Mouse (Mus musculus) MEL (cell line): ENCODE measurements around the gene Fbxw7. TPM values are rescaled to one million over a fixed set of nuclear protein-coding genes. Genes with fewer than 3 reads are reported as not detected.

Experiments
- DNase-seq: peaks from one replicate; pipeline ENCODE4 v3.0.0; 2011; ENCODE audit warnings: low read depth, low spot score
- H3K27ac ChIP-seq: 2 replicates; pipeline ENCODE4 v1.5.1; 2012; ENCODE audit warnings: low read depth, mild to moderate bottlenecking, control low read depth, low read length, moderate library complexity; ENCODE audit not compliant: control insufficient read depth
- H3K27me3 ChIP-seq, 2 experiments: fragments of 150-350 bp in 1 of 2; sonication (generic) in 1 of 2; 2 replicates each; pipeline ENCODE4 v1.6.1; 2012; ENCODE audit warnings: low read length in 2 of 2, mild to moderate bottlenecking in 2 of 2, improper control_type of control experiment in 1 of 2, moderate library complexity in 1 of 2; ENCODE audit not compliant: insufficient read depth in 2 of 2, control insufficient read depth in 1 of 2
- H3K36me3 ChIP-seq, 2 experiments: 2 replicates each; pipeline ENCODE4 v1.6.1; 2012 to 2014; ENCODE audit warnings: low read length in 2 of 2, improper control_type of control experiment in 1 of 2, inconsistent platforms in 1 of 2, mild to moderate bottlenecking in 1 of 2; ENCODE audit not compliant: insufficient read depth in 2 of 2, control insufficient read depth in 1 of 2
- H3K4me1 ChIP-seq, 2 experiments: fragments of 150-350 bp in 1 of 2; sonication (generic) in 1 of 2; 2 replicates each; pipeline ENCODE4 v1.6.1; 2012; ENCODE audit warnings: low read length in 2 of 2, improper control_type of control experiment in 1 of 2, mild to moderate bottlenecking in 1 of 2; ENCODE audit not compliant: insufficient read depth in 2 of 2, control insufficient read depth in 1 of 2
- H3K4me3 ChIP-seq, 2 experiments: fragments of 150-350 bp in 1 of 2; sonication (generic) in 1 of 2; 2 replicates each; pipeline ENCODE4 v1.5.1; 2012; ENCODE audit warnings: low read depth in 2 of 2, low read length in 2 of 2, mild to moderate bottlenecking in 2 of 2, moderate library complexity in 2 of 2, control low read depth in 1 of 2, improper control_type of control experiment in 1 of 2; ENCODE audit not compliant: control insufficient read depth in 1 of 2, insufficient read depth in 1 of 2
- H3K79me2 ChIP-seq: 2 replicates; pipeline ENCODE4 v1.6.1; 2012; ENCODE audit warnings: mild to moderate bottlenecking, low read length, moderate library complexity; ENCODE audit not compliant: control insufficient read depth, poor library complexity, insufficient read depth
- H3K9ac ChIP-seq: 2 replicates; pipeline ENCODE4 v1.6.1; 2012; ENCODE audit warnings: low read depth, mild to moderate bottlenecking, control low read depth, low read length, moderate library complexity; ENCODE audit not compliant: control insufficient read depth, poor library complexity, severe bottlenecking
- H3K9me3 ChIP-seq: fragments of 150-350 bp; sonication (generic); replicated peaks from 2 replicates; pipeline ENCODE4 v1.6.1; 2012; ENCODE audit warnings: mild to moderate bottlenecking, low read length, improper control_type of control experiment, moderate library complexity; ENCODE audit not compliant: insufficient read depth
- CHD2 ChIP-seq: IDR thresholded peaks from 2 replicates; pipeline ENCODE4 v1.6.1; 2011; ENCODE audit warnings: low read length, improper control_type of control experiment
- CTCF ChIP-seq, 3 experiments: IDR thresholded peaks in 2 of 3; conservative IDR thresholded peaks in 1 of 3; 2 replicates each; pipeline ENCODE4 v1.5.1; 2011 to 2012; ENCODE audit warnings: low read length in 3 of 3, low read depth in 2 of 3, mild to moderate bottlenecking in 2 of 3, improper control_type of control experiment in 1 of 3, inconsistent platforms in 1 of 3, mixed read lengths in 1 of 3, moderate library complexity in 1 of 3; ENCODE audit not compliant: control insufficient read depth in 1 of 3, insufficient read depth in 1 of 3, poor library complexity in 1 of 3, severe bottlenecking in 1 of 3
- E2F4 ChIP-seq: IDR thresholded peaks from 2 replicates; pipeline ENCODE4 v1.6.1; 2011; ENCODE audit warnings: low read depth, low read length, improper control_type of control experiment, borderline replicate concordance
- ETS1 ChIP-seq: IDR thresholded peaks from 2 replicates; pipeline ENCODE4 v1.6.1; 2012; ENCODE audit warnings: low read depth, mild to moderate bottlenecking, inconsistent platforms, low read length, improper control_type of control experiment, moderate library complexity
- GABPA ChIP-seq: IDR thresholded peaks from 2 replicates; pipeline ENCODE4 v1.6.1; 2012; ENCODE audit warnings: low read depth, mild to moderate bottlenecking, inconsistent platforms, low read length, improper control_type of control experiment, moderate library complexity
- GATA1 ChIP-seq: IDR thresholded peaks from 2 replicates; pipeline ENCODE4 v1.6.1; 2011; ENCODE audit warnings: low read depth, low read length, improper control_type of control experiment
- HCFC1 ChIP-seq: IDR thresholded peaks from 2 replicates; pipeline ENCODE4 v1.6.1; 2012; ENCODE audit warnings: low read depth, mild to moderate bottlenecking, inconsistent platforms, low read length, improper control_type of control experiment, moderate library complexity
- MAX ChIP-seq: IDR thresholded peaks from 2 replicates; pipeline ENCODE4 v1.6.1; 2011; ENCODE audit warnings: low read length, improper control_type of control experiment
- MEF2A ChIP-seq: IDR thresholded peaks from 2 replicates; pipeline ENCODE4 v1.6.1; 2014; ENCODE audit warnings: low read depth, mild to moderate bottlenecking, inconsistent platforms, low read length, improper control_type of control experiment; ENCODE audit not compliant: poor library complexity, insufficient replicate concordance, severe bottlenecking; ENCODE audit errors: extremely low read depth
- MXI1 ChIP-seq: IDR thresholded peaks from 2 replicates; pipeline ENCODE4 v1.6.1; 2011; ENCODE audit warnings: mild to moderate bottlenecking, low read depth, low read length, improper control_type of control experiment
- MYB ChIP-seq: IDR thresholded peaks from 2 replicates; pipeline ENCODE4 v1.6.1; 2011; ENCODE audit warnings: mild to moderate bottlenecking, low read depth, low read length, improper control_type of control experiment
- NELFE ChIP-seq: IDR thresholded peaks from 2 replicates; pipeline ENCODE4 v1.6.1; 2011; ENCODE audit warnings: low read depth, low read length, improper control_type of control experiment
- NRF1 ChIP-seq: IDR thresholded peaks from 2 replicates; pipeline ENCODE4 v1.6.1; 2014; ENCODE audit warnings: low read depth, mild to moderate bottlenecking, inconsistent platforms, low read length, improper control_type of control experiment, moderate library complexity; ENCODE audit not compliant: poor library complexity, insufficient read depth, severe bottlenecking
- POLR2A ChIP-seq, 2 experiments: IDR thresholded peaks; 2 replicates each; pipeline ENCODE4 v1.6.1; 2011 to 2012; ENCODE audit warnings: low read length in 2 of 2, mild to moderate bottlenecking in 2 of 2, control low read depth in 1 of 2, improper control_type of control experiment in 1 of 2, low read depth in 1 of 2, moderate library complexity in 1 of 2; ENCODE audit not compliant: control insufficient read depth in 1 of 2, insufficient read depth in 1 of 2, poor library complexity in 1 of 2
- RAD21 ChIP-seq: IDR thresholded peaks from 2 replicates; pipeline ENCODE4 v1.6.1; 2011; ENCODE audit warnings: mild to moderate bottlenecking, low read depth, low read length, improper control_type of control experiment
- SIN3A ChIP-seq: IDR thresholded peaks from 2 replicates; pipeline ENCODE4 v1.6.1; 2012; ENCODE audit warnings: low read length, improper control_type of control experiment, inconsistent platforms
- SMC3 ChIP-seq: IDR thresholded peaks from 2 replicates; pipeline ENCODE4 v1.6.1; 2011; ENCODE audit warnings: low read depth, low read length, improper control_type of control experiment
- TAL1 ChIP-seq: IDR thresholded peaks from 2 replicates; pipeline ENCODE4 v1.6.1; 2012; ENCODE audit warnings: mild to moderate bottlenecking, inconsistent platforms, low read length, moderate library complexity, mixed read lengths
- TBP ChIP-seq: IDR thresholded peaks from 2 replicates; pipeline ENCODE4 v1.8.0; 2011; ENCODE audit warnings: low read depth, low read length, improper control_type of control experiment
- USF1 ChIP-seq: IDR thresholded peaks from 2 replicates; pipeline ENCODE4 v1.6.1; 2014; ENCODE audit warnings: low read depth, mild to moderate bottlenecking, inconsistent platforms, low read length, improper control_type of control experiment, moderate library complexity
- ZC3H11A ChIP-seq: IDR thresholded peaks from 2 replicates; pipeline ENCODE4 v1.6.1; 2012; ENCODE audit warnings: low read depth, mild to moderate bottlenecking, inconsistent platforms, low read length, improper control_type of control experiment
- ZKSCAN1 ChIP-seq: IDR thresholded peaks from 2 replicates; pipeline ENCODE4 v1.6.1; 2012; ENCODE audit warnings: low read depth, mild to moderate bottlenecking, inconsistent platforms, low read length, improper control_type of control experiment, moderate library complexity
- ZNF384 ChIP-seq: IDR thresholded peaks from 2 replicates; pipeline ENCODE4 v1.6.1; 2012; ENCODE audit warnings: low read depth, mild to moderate bottlenecking, inconsistent platforms, low read length, improper control_type of control experiment
- polyA plus RNA-seq, 2 experiments: library from polyadenylated mRNA; stranded (reverse) in 1 of 2; unstranded in 1 of 2; fragments of >175 nt in 1 of 2; fragments of >200 nt in 1 of 2; gene quantifications; 2 replicates each; pipeline versions ENCODE4 v1.2.1 to v1.2.4; 2012; ENCODE audit warnings: low replicate concordance in 2 of 2, low read depth in 1 of 2; ENCODE audit not compliant: insufficient read length in 2 of 2, insufficient read depth in 1 of 2, missing spikeins in 1 of 2
- total RNA-seq: library from RNA; depleted of rRNA; stranded (reverse); fragments of 300-350 nt; gene quantifications from 2 replicates; pipeline ENCODE4 v1.2.3, GENCODE M21; 2012

Fbxw7 gene
- total and polyA plus RNA-seq, 3 experiments, result 11.8 to 14.5 TPM; not detected in 1

DNA sequence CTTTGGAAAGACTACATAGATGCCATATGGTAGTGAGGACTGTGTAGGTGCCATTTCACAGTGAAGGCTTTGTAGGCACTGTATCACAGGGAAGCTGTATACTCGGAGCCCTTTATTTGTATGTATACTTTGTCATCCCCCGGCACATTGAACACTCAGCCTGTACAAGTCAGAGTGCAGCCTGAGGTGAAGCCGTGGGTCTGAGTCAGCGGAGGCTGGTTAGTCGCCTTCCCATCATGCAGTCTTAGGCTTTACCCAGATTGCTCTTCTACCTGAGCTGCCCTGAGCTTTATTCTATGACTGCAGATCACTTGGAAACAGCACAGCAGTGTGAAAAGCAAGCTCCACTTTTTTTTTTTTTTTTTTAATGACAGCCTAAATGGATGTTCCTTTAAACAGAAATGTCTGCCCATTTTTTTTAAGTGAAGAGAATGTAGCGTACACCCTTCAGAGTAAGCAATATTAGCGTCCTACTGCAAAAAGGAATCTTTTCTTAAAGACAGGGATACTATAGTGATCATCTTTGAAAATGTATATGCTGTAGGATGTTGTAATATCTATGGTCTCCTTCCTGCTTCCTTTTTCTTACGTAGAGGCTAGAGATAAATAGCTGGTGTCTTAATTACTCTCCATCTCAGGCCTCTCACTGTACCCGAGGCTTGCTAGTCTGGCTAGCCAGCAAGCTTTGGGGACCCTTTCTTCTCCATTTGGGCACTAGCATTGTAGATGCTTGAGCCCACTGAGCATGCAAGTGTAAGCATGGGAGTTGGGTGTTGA is 103.0 kb downstream of the Fbxw7 start:
- H3K36me3 ChIP-seq, result peaks cover 0 to 10% of the 10 kb centered on the region in 2 experiments; a peak in 2 of 4 replicates
- H3K27me3 ChIP-seq, result no peaks in the 10 kb centered on the region
- H3K4me3 ChIP-seq, result 0 out of 4 replicates have a peak overlapping the region, but pooled peaks of 1 of the 2 experiments have one; percentile 1
- H3K9me3 ChIP-seq, result no peaks in the 10 kb centered on the region
- 0 out of 2 replicates have a peak overlapping the region, but pooled peaks have one; percentile 1 for H3K9ac ChIP-seq
- peak; percentile 56 for DNase-seq
- TF ChIP-seq MAX, result no peak
- peak; percentile 80 for TF ChIP-seq ZNF384
- TF ChIP-seq HCFC1, result no peak
- H3K27ac ChIP-seq, result peak overlapping the region; percentile 23
- no peaks in the 10 kb centered on the region; a peak in 2 of 4 replicates for H3K4me1 ChIP-seq
- no peaks in the 10 kb centered on the region; the same call in 1 of the 2 replicates for H3K79me2 ChIP-seq

GRCm38 (mm10) chr3:84921704-84922420 is 106.8 kb downstream of the Fbxw7 start:
- TF ChIP-seq RAD21 (peak; percentile 75), ZC3H11A (peak; percentile 50), SMC3 (peak; percentile 69), TAL1 (no peak), CTCF (IDR thresholded peaks at IDR 0.05 in 2 of 3, conservative IDR thresholded peaks at IDR 0.05 in 1 of 3; ENCODE audit: control insufficient read depth in 1 of 3, insufficient read depth in 1 of 3, low read depth in 2 of 3, low read length in 3 of 3, poor library complexity in 1 of 3, severe bottlenecking in 1 of 3) (peak in 2 of 3 experiments; percentile 38 to 65; a peak in 4 of 6 replicates)
- Histone ChIP-seq H3K9me3 (no peaks in the 10 kb centered on the region), H3K27ac (no peak overlapping the region), H3K4me3 (no peak overlapping the region), H3K79me2 (peaks cover 1% of the 10 kb centered on the region; the same call in 1 of the 2 replicates), H3K36me3 (peaks cover 0 to 12% of the 10 kb centered on the region in 2 experiments; a peak in 2 of 4 replicates), H3K9ac (no peak overlapping the region), H3K4me1 (no peaks in the 10 kb centered on the region; a peak in 2 of 4 replicates), H3K27me3 (no peaks in the 10 kb centered on the region)
- DNase-seq, result peak; percentile 52

DNA sequence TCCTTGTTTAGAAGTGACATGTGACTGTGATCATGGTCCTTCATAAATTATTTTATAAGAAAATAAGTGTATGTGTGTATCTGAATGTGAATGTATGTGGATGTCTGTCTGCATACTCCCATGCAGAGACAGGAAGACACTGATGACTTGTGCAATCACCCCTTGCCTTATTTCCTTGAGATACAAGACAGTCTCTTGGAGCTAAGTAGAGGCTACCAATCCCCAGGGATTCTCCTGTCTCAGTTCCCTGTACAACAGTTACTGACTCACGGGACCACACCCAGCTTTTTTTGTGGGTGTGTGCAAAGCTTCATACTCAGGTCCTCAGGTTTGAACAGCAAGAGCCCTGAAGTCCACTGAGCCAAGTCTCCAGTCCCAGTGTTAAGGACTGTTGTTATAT is 108.2 kb downstream of the Fbxw7 start:
- H3K36me3 ChIP-seq, result peaks cover 0 to 7% of the 10 kb centered on the region in 2 experiments; a peak in 2 of 4 replicates
- H3K9ac ChIP-seq, result no peak overlapping the region
- H3K27ac ChIP-seq, result no peak overlapping the region
- H3K9me3 ChIP-seq, result no peaks in the 10 kb centered on the region
- no peaks in the 10 kb centered on the region for H3K27me3 ChIP-seq
- peaks cover 1% of the 10 kb centered on the region; the same call in 1 of the 2 replicates for H3K79me2 ChIP-seq
- DNase-seq, result no peak
- no peak for TF ChIP-seq MAX
- no peak for TF ChIP-seq CHD2
- no peak for TF ChIP-seq NELFE
- no peak for TF ChIP-seq HCFC1
- no peak for TF ChIP-seq E2F4
- TF ChIP-seq TBP, result no peak
- TF ChIP-seq NRF1, result no peak
- TF ChIP-seq ZC3H11A, result no peak
- no peak for TF ChIP-seq MEF2A
- TF ChIP-seq MYB, result no peak
- TF ChIP-seq GATA1, result no peak
- TF ChIP-seq SIN3A, result no peak
- TF ChIP-seq MXI1, result no peak
- TF ChIP-seq ETS1, result no peak
- TF ChIP-seq ZKSCAN1, result no peak
- TF ChIP-seq RAD21, result no peak
- no peak for TF ChIP-seq GABPA
- no peak for TF ChIP-seq POLR2A (IDR thresholded peaks at IDR 0.05; ENCODE audit: control insufficient read depth in 1 of 2, insufficient read depth in 1 of 2, low read depth in 1 of 2, low read length in 2 of 2, poor library complexity in 1 of 2)
- TF ChIP-seq USF1, result no peak
- H3K4me1 ChIP-seq, result no peaks in the 10 kb centered on the region; a peak in 2 of 4 replicates
- H3K4me3 ChIP-seq, result no peak overlapping the region
